Mouse (Mus musculus) adrenal gland, adult 2 months (tissue): ENCODE data around the gene Ccnl1. TPM values are rescaled to one million over a fixed set of nuclear protein-coding genes. Genes with fewer than 3 reads are reported as not detected.
A peak's percentile ranks its signal among the peaks of the same experiment; 100 is the strongest.

ENCODE experiments used
- DNase-seq: peaks from one replicate; pipeline ENCODE4 v3.0.0; 2021
- polyA plus RNA-seq: library from polyadenylated mRNA; depleted of rRNA; stranded (reverse); fragments of >200 nt; gene quantifications from 2 replicates; pipeline ENCODE4 v1.2.3, GENCODE M21; 2012
- total RNA-seq, 2 experiments: library from RNA; stranded (reverse); gene quantifications; 2 replicates each; pipeline ENCODE4 v1.2.3; 2021

The Ccnl1 gene
- total and polyA plus RNA-seq, 3 experiments: 65.8 to 125 (median 120) TPM

DNA sequence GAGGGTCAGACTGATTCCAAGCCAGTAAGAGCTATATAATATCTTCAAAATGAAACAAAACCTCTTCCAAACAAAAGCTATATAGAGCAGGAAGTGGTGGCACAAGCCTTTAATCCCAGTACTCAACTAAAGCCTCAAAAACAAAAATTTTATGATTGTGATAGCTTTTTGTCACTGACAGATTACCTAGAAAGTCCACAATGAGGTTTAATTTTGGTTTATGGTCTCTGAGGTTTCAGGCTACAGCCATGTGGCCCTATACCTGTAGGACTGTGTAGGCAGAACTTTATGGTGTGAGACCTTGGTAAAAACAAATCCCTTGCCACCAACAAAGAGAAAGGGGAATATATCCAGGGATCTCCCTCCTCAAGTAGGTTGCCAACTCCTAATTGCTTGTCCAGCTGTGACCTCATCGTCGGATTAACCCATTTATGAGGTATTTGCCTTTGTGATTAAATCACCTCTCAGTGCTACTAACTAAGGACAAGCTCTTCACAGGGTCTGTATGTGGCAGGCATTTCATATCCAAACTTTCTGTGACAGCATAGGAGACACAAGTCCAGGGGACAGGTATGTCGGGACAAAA lies 1.5 kb upstream of the Ccnl1 start:
- DNase-seq: no peak

DNA sequence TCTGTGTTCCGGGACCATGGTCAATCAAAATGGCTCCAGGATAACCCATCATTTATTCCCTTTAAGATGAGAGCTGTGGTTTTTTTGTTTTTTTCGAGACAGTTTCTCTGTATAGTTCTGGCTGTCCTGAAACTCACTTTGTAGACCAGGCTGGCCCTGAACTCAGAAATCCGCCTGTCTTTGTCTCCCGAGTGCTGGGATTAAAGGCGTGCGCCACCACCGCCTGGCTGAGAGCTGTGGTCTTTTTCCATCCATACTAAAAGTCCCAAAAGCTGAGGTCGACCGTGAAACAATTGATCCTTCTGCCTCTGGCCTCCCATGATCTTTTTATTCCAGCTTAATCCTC lies 764 bp upstream of the Ccnl1 start:
- DNase-seq: no peak

DNA sequence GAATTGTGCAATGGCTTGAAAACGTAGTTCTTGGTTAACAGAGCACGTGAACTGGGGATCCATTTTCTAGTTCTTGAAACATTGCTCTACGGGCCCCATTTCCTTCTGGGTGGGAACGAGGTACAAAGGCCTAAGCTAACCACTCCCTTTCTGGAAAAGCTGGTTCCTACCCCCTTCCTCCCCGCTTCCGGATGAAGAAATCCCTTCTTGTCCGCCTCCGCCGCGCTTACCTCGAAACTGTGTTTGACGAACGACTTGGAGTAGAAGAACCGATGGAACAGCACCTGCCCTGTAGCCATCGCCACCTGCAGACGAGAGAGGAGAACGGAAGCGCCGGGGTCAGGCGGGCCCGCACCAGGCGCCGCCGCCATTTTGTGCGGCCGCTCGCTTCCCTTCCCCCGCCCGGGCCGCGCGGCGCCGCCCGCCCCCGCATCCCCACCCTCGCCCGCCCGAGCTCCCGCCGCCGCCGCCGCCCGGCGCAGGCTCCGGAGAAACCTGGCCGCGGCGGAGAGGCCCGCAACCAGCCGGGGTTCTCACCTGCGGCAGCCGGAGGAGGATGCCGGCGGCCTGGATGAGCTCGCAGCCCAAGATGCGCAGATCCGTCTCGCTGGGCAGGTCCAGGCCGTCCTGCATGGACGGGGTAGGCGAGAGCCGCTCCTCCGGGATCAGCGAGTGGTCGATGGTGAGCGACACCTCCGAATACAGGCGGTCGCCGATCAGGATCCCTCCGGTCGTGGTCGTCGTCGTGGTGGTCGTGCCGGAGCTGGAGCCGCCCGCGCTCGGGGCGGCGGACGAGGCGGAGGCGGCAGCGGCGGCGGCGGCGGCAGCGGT lies 563 bp downstream of the Ccnl1 start:
- DNase-seq: peak; percentile 72

DNA sequence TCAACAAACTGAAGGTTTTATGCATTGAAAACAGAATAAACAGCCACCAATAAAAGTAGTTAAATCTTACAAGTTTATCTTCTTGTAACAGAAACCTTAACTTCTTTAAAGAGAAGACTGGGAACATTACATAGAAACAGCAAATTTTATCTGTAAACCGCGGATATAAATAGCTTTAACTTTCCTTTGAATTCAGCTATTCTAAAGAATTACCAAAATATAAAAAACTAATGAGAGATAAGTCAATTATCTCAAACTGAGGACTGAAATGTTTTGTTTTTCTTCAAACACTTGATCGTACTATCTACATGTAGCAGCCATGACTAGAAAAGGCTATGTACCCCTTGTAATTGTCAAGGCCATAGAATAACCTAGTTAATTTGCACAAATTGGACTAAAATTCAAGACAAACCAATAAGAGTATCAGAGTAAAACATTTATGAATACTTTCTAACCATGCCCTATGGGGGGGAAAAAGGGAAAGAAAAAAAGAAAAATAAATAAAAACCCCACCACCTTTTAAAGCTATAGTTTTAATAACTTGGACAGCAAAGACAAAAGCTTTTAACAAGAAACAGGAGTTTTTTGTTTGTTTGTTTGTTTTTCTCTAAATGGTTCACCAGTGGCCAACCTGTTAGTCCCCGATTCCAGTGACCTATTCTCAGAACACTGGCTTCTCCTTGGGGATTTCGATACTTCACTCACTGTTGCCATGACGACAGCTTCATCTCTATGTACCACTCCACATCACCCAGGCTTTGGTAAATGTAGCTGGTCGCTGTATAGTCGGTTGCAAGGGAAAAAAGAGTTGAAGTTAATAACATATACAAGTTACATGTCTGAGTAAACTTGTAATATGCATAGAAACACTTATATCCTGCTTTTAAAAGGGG lies 3.3 kb downstream of the Ccnl1 start:
- DNase-seq: no peak

DNA sequence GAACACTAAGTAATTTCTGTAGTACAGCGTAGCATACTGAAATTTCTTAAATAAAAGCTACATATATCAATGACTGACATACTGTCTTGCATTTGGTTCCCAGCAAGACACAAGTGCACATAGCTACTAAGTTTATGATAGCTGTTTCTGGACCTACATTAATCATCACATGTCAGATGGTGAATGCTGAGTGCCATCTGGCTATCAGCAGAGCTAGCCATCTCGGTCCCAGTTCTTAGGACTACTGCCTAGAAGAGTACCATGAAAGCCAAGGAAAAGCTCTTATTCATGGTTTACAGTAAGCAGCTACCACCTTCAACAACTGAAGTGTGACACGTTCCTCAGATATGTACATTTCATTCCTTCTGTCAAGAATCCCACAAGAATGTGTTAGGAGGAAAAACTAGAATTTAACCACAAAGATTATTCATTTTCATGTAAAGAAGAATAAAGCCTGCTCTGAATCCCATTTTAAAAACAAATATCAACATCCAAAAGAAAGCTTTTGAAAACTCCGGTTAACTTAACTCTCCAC lies 7.2 kb downstream of the Ccnl1 start:
- DNase-seq: no peak

DNA sequence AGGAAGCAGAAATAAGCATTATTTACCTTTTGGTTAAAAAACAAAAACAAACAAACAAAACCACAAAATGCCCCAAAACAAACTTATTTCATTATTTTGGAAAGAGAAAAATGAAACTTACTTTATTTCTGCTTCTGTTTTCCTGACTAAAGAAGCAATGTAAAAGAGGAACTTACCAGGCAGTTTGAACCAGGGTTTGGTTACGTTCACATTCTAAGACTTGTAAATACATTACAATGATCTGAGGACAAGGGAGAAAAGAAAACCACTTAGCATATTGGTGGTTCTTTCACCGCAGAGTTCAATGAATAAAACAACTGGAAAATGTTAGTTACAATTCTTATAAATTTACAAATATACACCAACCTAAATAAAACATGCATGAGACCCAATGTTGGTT lies 7.7 kb downstream of the Ccnl1 start:
- no peak for DNase-seq

DNA sequence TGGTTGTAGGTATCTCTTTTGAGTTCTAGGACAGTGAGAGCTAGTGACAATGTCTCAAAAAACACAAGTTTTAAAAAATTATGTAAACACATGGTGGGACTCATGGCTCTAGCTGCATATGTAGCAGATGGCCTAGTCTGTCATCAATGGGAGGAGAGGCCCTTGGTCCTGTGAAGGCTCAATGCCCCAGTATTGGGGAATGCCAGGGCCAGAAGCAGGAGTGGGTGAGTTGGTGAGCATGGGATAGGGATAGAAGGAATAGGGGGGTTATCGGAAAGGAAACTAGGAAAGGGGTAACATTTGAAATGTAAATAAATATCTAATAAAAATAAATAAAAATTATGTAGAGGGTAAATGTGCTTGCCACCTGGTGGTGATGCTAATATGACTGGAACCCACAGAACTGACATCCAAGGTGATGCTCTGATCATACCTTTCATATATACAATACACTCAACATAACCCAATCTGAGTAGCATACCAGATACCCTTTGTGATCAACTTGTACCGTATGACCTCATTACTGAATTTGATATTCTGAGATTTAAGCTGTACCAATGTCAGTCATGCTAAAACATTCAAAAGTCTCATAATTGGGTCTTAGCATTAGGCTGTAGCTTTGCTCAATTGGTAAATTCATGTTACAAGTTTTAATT lies 12.6 kb downstream of the Ccnl1 start:
- DNase-seq: no peak

DNA sequence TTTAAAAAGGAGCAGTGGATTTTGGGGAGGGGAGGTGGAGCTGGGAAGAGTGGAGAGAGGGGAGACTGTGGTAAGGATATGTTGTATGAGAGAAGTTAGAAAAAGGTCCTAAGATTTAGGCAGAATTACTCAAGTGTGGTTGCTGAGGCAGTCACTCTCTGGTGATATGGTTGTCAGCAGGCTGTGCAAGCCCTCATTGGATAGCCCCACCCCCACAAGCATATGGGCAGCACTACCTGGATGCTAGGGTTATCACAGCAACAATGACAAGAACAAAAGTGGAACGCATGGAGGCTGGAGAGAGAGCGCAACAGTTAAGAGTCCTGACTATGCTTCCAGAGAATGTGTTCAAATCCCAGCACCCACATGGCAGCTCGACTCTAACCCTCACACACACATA lies 13.3 kb downstream of the Ccnl1 start:
- DNase-seq: no peak

DNA sequence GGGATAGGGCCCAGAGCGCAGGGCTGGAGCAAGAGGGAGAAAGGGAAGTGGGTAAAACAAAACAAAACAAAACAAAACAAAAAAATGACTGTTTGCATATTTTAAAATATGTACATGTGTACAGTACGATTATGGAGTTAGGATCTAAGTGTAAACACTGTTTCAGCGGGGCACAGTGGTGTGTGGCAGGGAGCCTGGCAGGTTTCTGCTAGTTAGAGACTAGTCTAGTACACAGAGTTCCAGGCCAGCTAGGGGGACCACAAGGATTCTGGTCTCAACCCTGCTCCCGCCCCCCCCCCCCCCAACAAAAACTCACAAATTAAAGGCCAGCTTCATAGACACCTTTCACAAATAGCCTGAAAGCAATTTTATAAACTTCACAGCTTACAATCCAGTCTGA lies 14.6 kb downstream of the Ccnl1 start:
- no peak for DNase-seq

DNA sequence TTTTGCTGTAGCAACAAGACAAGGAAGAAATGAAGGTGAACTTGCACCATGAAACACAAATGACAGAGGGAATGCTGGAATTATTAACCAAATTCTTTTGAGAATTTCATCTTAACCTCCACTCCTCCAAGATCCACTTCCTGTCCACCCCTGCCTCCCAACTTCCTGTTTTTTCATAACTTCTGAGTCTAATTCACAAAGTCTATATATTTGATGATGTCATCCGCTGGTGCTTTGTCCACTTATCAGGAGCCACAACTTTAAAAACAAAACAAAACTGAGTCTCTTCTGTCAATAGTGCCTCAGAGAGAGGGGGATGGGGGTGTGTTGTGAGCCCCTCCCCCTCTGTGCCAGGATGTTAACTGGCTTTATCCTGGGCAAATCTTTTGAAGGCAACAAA lies 17.0 kb downstream of the Ccnl1 start:
- no peak for DNase-seq

DNA sequence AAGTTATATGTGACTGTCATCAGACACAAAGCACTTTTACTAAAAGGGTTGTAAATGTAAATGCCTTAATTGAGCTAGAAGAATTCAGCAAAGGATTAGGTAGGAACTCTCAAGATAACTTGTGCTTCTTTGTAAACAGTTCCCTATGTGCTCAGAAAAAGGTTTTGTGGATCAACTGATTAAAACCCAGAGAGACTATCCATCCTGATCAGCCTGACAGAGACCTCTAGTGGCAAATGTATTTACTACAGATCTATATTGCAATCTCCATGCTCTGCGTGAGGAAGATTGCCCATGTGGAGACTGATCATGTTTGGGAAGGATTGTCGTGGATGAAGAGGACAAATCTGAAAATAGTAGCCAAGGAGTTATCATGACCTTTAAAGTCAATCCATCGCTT lies 19.8 kb downstream of the Ccnl1 start:
- no peak for DNase-seq

DNA sequence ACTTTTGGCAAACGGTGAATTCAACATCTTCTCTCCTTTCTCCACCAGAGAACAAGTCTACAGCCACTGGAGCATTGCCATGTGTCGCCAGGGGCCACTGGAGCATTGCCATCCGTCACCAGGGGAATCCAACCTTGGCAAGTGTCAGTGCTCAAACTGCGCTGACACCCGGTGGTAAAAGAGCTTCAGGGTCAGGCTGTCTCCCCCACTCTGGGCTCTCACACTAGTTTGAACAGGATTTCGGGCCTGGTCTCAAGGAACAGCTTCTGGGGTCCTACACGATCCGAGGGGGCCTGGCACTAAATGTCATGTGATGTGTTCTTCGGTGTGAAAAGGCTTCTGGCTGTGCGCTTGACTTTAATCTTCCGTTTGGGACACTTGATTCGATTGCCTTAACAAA lies 21.7 kb downstream of the Ccnl1 start:
- DNase-seq: no peak

DNA sequence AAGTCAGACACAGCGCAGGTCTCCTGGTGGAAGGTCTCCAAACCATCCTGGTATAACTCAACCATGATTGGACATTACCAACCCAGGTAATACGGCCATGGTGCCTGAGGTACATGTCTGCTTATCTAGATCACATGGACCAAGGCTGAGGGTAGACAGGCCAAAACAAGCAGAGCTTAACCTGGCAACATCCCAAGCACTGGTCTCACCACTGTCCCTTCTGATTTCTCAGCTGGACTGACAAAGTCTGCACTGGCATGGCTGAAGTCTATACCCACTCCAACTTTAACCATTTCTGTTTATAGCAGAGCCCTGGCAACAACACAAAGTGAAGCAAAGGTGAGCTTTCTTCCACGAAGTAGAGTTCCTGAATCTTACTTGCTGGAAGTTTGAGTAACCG lies 22.9 kb downstream of the Ccnl1 start:
- DNase-seq: no peak

DNA sequence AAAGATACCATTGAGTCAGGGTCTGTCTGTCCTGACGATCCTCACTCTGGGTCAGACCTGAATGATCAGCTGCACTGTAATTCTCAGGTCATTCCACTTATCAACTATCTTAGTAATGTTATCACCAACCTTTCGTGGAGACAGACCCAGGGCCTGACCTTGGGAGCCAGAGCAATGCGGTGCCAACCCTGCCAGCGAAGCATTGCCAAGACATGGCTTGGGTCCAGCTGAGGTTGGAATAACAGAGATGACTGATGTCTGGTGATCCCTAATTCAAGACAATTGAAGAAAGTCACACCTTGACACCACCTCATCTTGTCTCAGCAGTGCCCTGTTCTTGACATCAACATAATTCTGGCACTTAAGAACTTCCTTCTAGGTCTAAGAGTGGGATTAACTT lies 24.3 kb downstream of the Ccnl1 start:
- peak; percentile 86 for DNase-seq

DNA sequence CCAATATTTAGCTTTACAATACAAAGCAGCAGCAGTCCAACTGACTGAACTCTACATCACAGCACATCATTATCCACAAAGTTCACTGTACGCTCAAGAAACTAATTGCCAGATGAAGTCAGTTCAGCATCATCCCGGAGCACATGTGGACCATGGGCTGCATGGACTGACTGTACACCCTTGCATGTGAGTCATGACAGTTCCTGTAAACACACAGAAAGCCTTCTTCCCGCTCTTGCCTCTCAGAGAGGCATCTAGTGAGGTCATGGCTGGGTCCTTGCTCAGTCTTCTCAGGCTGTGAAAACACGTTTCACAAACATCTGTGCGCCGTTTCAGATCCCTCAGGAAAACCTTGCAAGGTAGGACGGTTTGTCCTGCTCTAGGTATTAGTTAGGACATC lies 26.5 kb downstream of the Ccnl1 start:
- DNase-seq: peak; percentile 19

DNA sequence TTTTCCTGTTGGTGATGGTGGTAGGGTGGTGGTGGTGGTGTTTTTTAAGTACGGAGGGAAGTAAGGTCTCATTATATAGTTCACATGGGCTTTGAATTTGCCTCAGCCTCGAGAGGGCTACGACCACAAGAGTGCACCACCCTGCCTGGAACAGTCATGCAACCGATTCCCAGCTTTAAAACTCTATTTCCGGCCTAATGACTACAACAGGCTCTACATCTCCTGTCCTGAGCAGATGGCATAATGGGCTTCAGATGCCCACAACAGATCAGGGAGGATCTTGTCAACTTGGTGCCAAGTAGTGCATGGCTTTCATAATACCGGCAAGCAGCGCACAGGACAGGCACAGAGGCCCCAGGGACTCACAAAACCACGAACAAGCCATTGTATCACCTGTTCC lies 27.4 kb downstream of the Ccnl1 start:
- no peak for DNase-seq

DNA sequence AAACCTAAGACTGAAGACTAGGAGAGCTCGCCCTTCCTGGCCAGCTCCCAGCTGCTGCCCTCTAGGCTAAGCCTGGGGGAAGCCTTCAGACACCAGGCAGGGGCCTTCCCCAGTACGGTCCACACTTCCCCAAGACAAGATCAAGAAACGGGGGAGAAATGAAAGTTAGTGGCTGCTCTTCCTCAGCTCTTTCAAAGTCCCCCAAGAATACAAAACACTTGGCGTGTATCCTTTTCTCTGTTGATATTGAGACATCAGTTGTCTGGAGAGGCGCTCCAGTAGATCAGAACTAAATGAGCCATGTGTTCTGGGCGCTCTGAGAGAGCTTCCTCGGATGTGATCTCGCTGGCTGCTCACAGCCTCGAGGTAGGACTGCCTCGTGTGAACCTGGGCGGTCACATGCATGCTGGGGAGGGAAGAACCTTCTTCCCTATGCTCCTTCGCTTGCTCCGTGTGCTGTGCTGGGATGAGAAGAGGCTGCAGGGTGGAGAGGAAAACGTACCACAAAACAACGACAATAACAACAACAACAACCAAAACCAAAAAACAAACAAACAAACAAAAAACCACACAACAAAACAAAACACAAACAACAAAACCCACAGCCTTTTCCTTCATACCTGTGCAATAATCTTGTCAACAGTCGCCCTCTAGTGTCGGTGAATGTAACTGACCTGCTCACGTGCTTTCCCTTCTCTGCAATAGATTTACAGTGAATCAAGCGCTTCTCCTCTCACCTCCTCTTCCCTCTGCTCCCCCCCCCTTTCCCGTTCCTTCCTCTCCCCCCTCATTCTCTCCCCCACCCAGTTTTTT lies 28.0 kb downstream of the Ccnl1 start:
- DNase-seq: peak; percentile 54

DNA sequence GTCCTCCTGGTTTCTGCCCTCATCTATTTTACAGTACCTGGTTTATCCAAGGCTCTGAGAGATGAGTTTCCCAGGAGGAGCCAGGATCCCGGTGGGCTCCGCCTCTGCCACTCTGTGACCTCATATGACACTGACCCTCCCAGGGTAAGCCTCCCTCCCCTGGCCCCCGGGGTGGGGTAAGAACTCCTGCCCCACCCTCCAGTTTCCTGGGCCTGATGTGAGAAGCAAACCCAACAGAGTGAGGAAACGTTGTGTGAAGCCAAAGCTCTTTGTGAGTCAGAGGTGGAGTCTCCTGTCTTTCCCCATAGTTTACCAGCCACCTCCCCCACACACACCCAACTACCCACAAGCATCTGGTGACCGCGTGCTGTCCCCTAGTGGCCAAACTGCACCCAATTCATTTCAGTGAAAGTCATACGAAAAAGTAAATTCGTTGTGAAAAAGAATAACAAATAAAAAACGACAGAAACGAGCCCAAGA lies 28.7 kb downstream of the Ccnl1 start:
- peak; percentile 87 for DNase-seq

DNA sequence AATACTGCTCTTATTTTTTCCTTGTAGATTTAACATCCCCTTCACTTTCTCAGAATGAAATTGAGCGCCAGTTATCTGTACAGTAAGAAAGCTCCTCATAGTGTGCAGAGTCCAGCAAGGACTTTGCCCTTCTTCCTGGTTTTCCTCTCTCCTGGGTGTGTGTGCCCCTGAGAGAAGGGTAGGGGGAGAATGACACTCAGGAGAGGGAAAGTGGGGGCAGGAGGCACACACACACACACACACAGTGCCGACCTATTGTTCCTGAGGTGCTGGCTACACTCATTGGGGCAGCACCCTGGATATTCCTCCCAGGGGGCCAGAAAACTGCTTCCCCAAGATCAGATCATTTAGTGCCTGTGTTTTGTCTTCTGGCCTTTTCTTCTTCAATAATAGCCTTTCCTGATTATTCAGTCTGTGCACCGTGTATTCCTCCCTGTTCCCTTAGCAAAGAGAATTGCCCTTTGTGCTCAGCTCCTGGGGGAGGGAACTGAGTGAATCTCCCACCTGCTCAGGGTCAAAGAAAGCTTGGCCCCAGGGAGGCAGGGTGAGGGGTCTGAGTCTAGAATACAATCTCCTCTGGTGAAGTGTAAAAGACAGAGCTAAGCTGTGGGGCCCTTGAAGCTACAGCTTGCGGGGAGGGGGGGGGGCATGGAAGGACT lies 29.3 kb downstream of the Ccnl1 start:
- DNase-seq: no peak

DNA sequence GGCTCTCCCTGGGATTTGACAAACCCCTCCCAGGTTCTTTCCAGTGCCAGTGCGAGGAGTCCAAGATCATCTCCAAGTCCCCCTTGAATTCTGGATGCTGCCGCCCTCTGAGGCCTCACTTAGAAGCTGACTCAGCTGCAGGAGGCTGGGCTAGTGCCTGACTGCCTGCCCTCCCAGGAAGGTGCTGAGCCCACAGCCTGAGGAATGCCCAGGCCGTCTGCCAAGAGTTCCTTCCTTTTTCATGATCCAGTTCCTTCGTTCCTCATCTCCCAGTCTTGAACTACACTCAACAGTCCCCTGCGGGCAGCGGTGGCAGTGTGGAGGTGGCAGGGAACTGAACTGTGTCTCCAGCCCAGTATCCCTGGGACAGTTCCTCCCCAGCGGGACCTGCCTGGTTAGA lies 30.4 kb downstream of the Ccnl1 start:
- peak; percentile 80 for DNase-seq

DNA sequence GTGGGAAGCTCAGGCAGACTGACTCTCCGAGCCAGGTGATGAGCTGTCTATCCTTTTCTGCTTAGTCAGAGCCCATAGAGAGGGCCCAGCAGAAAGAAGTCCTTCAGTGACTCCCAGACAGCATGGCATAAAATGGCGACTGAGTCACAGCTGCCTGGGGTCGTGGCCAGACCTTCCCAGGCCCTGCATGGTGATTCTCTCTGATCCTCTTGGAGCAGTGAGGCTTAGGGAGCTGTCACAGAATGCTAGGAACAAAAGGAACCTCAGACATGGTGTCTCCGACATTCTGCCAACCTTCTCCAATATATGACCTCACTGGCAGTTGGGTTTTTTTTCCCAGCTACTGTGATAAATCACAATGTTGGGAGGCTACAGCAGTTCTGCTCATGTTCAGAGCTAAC lies 30.9 kb downstream of the Ccnl1 start:
- peak; percentile 75 for DNase-seq
